Mouse (Mus musculus) spleen, postnatal 10 days (tissue): ENCODE results near the gene Gm128.
"Not testable (repeated sequence)": the region's sequence is repeated elsewhere in the genome, so short reads cannot be mapped to it uniquely, and the experiment has no call there.

Experiments
- DNase-seq, 2 experiments: peaks; one replicate each; pipeline ENCODE4 v3.0.0; 2021 to 2022; ENCODE audit warnings: low spot score in 2 of 2

The Gm128 gene

DNA sequence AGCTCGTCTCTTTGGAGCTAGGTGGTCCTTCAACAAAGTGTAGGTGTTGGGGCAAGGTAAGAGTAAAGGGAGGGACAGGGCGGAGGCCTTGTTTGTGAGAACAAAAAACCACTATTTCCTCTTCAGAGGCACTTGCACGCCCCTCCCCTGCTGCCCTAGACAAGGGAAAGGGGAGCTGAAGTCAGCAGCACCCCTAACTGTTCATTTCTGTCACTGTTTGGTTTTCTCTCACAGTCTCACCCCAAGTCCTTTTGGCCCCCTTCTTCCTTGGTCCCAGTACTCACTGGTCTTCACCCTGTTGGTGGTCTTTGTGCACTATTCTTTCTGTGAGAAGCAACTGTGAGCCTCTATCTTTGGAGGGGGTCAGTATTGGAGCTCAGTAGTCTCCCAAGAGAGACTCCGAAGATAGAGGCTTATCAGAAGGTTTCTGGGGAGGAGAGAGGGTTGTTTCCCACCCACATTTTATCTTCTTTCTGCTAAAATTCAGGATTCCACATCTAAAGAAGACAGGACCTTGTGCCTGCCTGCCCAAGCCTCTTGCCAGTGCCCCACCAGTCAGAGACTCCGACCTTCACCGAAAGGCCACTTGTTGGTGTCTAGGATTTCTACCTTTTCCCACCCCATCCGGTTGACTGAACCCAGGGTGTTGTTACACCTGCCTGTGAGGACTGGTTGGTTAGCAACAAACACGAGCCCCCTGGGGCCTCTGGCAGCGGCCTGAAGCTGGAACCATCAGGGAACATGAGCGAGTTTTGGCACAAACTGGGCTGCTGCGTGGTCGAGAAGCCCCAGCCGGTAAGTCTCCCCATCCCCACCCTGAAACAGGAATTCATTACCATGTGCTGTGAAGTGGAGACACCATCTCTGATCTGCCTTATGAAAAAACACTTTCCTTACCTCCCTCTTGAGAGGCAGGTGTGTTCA is 9.8 kb downstream of the Gm128 start, which contains the start of gene Mllt11:
TSS of gene Mllt11 (minus strand) at position 874 of the 924 bp plus-strand sequence.
- peak; percentile 53 to 72 for DNase-seq

DNA sequence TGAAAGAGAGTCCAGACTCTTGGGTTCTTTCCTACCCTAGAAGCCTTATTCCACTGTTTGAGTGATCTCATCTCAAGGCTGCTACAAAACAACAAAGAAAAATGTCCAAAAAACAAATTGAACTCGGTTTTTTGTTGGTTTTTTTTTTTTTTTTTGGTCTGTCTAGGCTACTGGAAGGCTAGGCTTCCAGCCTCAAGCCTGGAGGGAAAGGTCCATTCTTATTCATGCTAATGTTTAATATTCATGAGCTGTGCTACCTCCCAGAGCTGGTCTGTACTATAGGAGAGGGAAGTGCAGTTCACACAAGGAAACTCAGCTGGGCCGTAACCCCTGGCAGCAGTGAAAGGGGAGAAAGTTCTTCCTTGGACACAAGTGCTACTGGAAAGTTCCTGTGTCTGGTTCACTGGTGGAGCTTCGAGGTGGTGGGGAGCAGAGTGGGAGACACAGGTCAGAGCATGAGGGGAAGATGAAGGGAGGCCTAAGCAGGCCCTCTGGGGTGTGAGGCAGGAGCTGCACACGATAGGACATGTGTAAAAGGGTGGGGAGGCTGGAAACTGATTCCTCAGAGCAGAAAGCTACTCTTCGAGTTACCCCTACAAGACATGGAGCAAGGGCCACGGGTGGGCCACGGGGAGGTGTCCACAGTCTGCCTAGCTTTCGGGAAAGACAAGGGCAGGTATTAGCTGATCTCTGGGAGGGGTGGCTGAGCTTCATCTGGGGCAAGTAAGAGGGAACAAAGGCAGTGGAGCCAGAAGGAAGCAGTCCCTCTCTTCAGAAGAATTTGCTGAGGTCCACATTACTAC is 10.7 kb downstream of the Gm128 start:
- DNase-seq: peak; percentile 53 to 62

DNA sequence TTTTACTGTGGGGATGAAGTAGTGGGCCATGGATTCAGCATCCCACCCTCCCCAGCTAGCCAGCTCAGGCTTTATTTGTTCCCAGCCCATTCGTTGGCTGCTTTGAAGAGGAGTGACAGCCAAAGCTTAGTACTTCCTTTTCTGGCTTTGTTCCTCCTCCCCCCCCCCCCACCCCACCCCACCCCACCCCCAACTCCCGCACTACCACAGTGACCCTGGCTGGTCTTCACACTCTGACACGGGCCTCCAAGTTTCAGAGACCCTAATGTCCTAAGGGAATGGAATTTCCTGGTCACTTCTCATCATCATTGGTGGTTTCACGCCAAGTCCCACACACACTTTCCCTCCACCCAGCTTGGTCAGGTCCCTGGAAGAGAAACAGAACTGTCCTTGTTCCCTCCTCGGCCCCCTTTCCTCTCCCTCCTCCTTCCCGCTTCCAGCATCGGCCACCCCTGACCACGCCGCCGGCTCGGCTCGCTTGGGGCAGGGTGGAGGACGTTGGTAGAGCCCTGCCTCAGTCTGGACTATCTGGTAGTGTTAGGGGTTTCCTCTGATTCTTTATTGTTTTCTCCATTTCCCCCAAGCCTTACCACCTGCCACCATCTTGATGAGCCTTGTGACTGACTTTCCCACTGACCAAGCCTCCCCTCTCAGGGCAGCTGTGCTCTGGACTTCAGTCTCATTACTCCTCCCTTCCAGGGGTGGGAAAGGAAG is 11.5 kb downstream of the Gm128 start:
- peak; percentile 58 to 70 for DNase-seq

DNA sequence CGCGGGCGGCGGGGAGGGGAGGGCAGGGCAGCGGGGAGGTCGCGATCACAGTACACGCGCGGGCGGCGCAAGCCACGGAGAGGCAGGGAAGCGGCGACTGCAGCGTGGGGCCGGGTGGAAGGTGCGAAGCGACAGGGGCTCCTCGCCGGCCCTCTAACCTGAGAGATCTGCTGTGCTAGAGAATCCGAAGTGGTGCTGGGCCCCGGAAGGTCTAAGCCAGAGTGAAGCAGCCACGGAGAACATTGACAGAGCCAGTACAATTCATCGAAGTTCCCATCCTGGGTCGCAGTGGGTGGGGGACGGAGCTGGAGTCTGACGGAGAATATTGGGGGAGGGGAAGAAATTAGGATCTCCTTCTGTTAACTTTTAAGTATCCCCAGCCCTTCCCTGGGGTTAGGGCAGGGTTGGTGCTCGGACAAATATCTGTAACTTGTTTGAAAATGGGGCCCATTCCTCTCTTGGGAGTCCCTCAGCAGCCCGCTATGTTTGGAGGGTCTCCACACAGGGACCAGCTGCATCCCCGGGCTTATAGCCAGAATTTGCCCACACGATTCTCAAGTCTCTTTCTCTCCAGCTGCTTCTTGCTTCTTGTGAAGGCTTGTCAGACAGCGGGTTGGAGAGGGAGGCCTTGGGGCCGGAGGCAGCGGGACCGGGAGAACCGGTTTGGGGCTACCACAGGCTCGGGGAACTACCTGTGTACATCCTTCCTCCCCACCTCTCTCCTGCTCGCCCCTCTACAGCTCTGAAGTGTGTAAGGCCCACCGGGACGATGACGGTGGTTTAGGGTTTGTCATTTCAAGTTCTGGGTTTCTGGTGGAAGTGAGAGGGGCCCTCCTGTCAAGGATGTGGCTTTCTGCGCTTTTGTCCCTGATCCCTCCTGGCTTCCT is 12.3 kb downstream of the Gm128 start:
- peak; percentile 61 to 74 for DNase-seq

DNA sequence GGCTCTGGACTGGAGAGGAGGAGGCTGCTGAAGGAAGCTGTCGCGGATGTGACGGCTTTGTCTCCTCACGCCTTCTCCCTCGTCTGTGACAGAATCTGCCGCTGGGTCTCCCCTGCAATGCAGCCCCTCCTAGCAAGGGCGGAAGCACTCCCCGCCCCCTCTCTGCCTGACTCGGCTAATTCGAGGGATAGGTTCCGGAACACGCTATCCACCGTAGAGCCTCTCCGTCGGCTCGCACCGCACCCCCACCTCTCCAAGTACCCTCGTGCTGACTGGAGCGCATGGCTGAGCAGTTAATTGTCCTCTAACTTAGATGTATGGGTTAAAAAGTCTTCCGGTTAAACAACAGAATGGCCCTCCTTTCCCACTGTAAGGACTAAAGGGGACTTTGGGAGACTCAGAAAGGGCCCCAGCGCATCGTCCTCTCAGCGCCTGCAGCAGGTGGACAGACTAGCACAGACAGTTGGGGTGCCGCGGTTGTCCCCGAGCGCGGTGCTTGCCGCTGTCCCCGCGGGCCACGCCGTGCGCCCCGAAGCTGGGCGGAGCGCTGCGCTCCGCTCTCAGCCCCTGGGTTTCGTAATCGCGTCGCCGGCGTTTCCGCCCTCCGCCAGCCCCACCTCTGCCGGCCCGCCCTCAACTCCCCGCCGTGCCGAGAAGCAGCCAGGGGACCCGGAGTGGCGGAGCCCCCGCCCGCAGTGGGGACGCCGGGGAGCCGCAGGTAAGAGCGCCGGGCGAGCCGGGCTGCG is 13.1 kb downstream of the Gm128 start, which contains the start of gene Cdc42se1:
TSS of gene Cdc42se1 (plus strand) at position 585 of the 746 bp plus-strand sequence.
- DNase-seq: peak; percentile 88 to 90

DNA sequence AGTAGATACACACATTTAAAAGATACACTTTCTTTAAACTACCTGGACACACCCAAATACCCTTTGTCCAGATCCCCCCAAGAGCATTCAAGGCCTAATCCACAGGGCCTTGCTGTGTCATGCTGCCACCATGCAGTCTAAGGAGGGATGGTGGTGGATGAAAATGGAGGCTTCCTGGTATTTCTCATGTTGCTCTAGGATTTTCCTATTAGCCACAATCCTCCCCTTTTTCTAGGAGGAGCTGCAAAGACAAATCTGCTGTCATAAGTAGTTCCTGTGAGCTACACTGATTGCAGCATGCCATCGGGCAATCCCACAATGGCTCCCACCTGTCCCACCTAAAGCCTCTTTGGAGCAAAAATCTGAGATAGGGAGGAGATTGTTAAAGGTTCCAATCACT is 14.2 kb downstream of the Gm128 start:
- DNase-seq: no peak

DNA sequence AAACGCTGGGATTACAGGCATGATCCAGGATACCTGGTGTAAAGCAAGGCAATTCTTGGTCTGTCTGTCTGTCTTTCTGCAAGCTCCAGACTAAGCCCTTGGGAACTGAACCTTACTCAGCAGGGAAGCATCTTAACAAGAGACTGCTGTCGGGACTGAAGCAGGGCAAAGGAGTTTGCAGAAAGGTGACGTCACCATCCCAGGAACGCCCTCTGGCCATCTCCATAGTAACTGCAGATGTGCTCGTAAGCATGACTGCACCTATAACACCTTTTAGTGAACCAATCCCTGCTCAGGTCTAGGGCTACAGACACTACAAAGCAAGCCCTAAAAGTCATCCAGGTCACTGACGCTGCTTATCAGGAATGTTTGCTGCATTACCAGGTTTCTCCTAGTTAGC is 17.1 kb downstream of the Gm128 start:
- DNase-seq: no peak

DNA sequence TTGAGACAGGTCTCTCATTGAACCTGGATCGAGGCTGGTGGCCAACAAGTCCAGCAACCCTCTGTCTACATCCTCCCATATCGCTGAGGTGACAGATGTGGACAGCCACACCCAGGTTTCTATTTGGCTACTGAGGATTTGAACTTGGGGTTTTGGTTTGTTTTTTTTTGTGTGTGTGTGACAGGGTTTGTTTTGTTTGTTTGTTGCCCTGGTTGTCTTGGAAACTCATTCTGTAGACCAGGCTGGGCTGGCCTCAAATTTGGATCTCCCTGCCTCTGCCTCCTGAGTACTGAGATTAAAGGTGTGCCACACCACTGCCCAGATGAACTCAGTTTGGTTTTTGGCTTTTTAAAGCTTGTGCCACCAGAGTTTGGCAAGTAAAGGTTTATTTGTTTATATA is 18.4 kb downstream of the Gm128 start:
- no peak for DNase-seq

DNA sequence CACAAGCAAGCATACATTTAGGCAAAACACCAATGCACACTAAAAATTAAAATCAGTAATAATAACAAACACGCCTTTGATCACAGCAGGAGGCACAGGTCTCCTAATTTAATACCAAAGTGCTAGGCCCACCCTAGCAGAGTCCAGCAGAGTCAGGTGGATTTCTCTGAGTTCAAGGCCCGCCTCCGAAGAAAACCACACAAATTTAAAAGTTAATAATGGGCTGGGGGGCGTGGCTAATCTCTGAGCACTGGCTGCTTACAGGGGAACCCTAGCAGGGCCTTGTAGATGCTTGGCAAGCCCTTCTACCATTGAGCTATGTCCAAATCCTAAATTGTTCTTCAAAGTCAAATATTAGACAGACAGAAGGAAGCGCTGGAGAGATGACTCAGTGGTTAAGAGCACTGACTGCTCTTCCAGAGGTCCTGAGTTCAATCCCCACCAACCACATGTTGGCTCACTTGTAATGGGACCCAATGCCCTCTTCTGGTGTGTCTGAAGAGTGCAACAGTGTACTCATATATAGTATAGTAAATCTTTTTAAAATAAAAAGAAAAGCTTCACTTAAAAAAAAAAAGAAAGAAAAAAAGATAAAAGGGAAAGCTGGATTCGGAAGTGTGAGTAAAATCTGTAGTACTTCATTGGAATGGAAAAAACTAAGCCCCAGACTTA is 22.8 kb downstream of the Gm128 start:
- peak; percentile 33 to 69 for DNase-seq

DNA sequence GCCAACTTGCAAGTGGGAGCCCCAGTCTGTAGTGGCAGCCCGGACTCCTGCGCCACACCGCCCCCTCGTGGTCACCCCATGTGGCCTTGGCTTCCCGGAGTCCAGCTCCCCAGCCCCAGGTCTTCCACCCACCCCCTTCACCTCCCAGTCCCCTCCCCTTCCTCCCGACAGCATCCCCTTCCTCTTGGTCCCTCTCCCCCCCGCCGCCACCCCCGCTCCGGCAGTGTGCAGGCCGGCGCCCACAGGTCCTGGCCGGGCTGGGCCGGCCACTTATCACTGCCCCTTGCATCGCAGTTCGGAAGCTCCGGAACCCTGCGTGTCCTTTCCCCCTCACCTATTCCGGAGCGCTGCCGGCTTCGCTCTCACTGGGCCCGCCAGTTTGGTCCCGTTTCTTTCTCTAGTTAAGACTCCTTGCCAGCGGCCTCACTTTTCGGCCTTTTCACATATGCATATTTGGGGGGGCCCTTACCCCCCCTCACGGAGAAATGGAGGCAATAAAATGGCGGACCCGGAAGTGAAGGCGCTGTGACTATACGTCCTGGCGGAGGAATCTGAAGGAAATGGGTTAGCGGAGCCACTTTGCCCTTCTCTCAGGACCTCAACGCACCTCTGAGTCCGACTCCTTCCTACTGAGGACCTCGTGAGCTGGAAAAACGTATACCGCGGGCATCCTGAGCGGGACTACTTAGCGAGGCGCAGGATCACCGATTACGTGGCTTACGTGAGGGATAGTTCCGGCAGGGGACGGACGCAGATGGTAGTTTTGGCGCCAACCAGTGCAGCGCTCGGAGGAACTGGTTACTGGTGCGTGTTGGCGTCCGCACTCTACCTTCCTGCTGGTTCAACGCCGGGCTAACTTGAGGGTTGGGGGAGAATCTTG is 23.9 kb downstream of the Gm128 start, which contains the start of gene Gabpb2:
TSS of gene Gabpb2 (minus strand) at position 662 of the 880 bp plus-strand sequence.
- peak; percentile 98 to 99 for DNase-seq

DNA sequence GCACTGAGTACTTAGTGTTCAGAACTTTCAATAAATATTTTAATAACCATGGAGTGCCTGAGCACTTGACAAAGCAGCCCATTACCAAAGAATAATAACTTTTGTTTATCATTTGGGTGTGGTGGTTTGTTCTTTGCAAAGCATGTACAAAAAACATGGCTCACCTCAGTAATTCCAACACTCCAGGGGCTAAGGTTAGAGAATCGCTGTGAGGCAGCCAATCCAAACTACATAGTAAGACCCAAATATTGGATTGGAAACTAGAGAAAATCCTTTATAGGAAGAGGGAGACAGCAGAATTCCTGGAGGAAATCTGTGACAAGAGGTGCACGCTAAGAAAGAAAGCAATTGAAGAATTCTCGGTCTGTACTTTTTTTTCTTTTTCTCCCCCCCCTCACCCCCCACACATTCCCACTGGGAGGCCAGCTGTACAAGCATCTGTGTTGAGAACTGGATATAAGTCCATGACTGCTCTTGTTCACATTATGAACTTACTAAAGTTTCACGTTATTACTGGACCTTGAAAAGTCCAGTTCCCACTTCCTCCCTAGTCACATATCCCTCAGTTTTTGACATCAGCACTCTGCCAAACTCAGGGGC is 24.6 kb downstream of the Gm128 start:
- DNase-seq: no peak

DNA sequence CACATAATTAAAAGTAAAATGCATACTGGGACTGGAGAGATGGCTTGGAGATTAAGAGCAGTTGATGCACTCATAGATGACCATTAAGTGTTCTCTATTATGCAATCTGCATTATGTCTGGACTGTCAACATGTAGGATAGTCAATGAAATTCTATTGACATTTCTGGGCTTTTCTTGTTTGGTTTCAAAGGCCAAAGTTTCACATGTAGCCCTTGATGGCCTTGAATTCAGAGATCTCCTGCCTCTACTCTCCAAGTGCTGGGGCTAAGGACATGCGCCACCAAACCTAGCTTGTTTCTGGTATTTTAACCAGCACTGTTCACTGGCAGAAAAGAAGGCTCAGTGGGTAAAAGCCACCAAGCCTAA is 27.8 kb downstream of the Gm128 start:
- DNase-seq: no peak

DNA sequence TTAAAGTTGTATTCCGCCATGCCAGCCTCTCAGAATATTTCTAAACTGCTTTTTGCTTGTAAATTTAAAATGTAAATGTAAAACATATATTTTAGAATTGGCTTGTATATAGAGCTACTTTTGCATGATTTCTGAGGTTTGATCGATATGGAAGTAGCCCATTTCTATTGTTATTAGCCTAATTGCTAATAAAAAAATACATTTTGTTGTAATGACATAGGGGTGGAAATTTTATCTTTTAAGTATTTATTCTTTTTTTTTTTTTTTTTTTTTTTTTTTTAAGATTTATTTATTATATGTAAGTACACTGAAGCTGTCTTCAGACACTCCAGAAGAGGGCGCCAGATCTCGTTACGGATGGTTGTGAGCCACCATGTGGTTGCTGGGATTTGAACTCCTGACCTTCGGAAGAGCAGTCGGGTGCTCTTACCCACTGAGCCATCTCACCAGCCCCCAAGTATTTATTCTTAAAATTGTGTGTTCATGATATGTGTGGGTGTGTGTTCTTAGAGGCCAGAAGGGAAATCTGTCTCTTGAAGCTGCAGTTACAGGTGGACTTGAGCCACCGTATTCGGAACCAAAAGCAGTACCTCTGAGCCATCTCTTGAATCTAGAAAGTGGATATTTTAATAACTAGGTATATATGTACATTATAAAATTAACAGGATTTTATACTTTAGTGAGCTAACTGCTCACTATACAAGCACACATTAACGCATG is 28.3 kb downstream of the Gm128 start:
- DNase-seq: not testable (repeated sequence)

DNA sequence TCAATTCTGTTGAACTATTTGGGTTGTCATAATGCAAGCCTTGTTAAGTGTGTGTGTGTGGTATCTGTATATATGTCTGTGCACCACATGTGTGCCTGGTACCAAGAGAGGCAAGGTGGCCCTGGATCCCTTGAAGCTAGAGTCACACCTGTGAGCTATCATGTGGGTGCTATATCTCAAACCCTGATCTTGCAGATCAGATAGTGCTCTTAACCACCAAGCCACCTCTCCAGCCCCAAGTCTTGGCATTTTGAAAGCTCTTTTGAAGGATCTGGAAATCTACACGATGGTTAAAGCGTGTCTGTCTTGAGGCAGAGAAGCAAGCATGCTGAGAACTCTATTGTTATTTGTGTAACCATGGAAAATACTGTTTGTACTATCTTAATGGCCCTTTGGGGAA is 30.8 kb downstream of the Gm128 start:
- DNase-seq: no peak

DNA sequence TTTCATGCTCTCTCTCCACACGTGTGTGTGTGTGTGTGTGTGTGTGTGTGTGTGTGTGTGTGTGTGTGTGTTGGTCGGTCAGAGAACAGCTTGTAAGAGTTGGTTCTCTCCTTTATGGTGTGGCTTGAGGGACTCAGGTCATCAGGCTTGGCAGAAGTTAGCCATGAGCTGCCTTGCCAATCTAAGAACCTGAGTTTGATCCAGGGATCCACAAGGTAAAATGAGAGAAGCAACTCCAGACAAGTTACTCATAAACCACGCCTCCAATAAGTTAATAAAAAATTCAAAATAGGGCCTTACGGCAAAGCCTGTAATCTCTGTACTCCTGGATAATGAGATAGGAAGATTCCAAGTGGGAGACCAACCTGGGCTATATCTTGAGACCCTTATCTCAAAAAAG is 33.1 kb downstream of the Gm128 start:
- DNase-seq: no peak

DNA sequence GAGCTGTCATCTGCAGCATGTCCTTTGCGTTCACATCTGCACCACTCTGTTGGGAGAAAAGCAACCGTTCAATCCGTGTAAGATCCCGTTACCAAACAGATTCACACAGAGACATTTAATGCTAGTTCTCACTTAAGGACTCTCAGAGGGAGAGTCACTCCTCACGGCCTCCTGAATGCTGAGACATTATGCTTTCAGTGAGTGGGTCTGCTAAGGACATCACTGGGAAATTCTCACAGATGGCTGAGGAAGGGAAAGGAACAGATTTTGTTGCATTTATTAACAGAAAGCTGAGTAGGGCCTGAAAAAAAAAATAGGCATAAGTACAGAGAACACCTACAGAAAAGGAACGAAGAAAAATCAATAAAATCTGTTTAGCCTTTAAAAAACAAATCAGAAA is 37.5 kb downstream of the Gm128 start:
- no peak for DNase-seq

DNA sequence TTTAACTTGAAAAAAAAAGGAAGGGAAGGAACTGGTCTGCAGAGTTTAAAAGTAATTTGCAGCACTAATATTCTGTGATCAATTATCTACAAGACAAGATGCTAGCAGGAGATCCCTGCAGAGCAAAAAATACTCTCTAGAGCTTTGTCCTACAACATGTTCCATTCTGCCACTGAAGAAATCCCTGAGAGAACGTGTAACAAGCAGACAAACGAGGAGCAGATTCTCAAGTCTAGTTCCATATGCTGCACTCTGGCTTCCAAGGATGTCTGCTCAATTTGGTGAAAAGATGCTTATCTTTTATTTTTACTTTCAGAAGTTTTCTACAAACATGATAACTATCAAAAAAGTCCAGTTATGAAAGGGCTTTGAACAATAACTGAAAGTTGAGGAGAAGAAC is 40.8 kb downstream of the Gm128 start:
- DNase-seq: no peak

DNA sequence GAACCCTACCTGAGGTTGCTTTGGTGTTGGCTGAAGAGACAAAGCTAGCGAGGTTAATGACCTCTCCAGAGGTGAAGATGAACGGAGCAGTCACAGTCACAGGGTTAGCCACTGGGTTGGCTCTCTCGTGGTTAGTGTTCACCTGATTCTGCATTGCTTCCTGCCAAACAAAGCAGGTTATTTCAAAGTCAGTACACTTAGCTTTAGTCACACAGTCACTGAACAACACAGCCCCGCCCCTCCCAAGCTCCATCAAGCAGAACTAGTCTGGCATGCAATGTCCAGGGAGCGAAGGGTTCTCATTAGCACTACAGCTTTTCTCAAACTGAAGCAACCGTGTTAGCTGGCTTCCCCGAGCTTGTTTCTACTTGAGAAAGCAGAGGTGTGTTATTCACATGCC is 41.3 kb downstream of the Gm128 start:
- no peak for DNase-seq
